Mouse (Mus musculus): ENCODE measurements around the gene Wars. TPM values are rescaled to one million over a fixed set of nuclear protein-coding genes. Genes with fewer than 3 reads are reported as not detected.

Gene Wars
- polyA plus RNA-seq, 1 experiment from 2014 or later = 142 TPM

- Histone ChIP-seq H3K27ac (0 out of 2 replicates have a peak overlapping the region, but pooled peaks have one; percentile 67), H3K9me3 (no peaks in the 10 kb centered on the region), H3K36me3 (no peaks in the 10 kb centered on the region), H3K27me3 (ENCODE audit: insufficient read depth, poor library complexity, severe bottlenecking) (no peaks in the 10 kb centered on the region), H3K4me1 (replicated peaks) (peaks cover 43% of the 10 kb centered on the region), H3K4me3 (no peak overlapping the region)
- WGBS = 57% methylated on average over 9 of the region's 11 CpGs
- no peak for DNase-seq (ENCODE audit: low spot score)
Observed at GRCm38 (mm10) chr12:108926606-108927111, 32.7 kb upstream of the Wars start.

GRCm38 (mm10) chr12:108918753-108919152 lies 24.8 kb upstream of the Wars start:
- H3K4me3 ChIP-seq = no peak overlapping the region
- 60% methylated on average over 4 of the region's 4 CpGs for WGBS
- no peaks in the 10 kb centered on the region for H3K36me3 ChIP-seq
- H3K4me1 ChIP-seq (replicated peaks) = peaks cover 55% of the 10 kb centered on the region
- 0 out of 2 replicates have a peak, but pooled peaks cover 3% of the 10 kb centered on the region for H3K27me3 ChIP-seq (ENCODE audit: insufficient read depth, poor library complexity, severe bottlenecking)
- no peak for DNase-seq (ENCODE audit: low spot score)
- H3K27ac ChIP-seq = peak overlapping the region; percentile 51
- H3K9me3 ChIP-seq = no peaks in the 10 kb centered on the region

- H3K4me1 ChIP-seq (replicated peaks) = peaks cover 67% of the 10 kb centered on the region
- H3K9me3 ChIP-seq = no peaks in the 10 kb centered on the region
- H3K36me3 ChIP-seq = no peaks in the 10 kb centered on the region
- no peak for DNase-seq (ENCODE audit: low spot score)
- H3K4me3 ChIP-seq = no peak overlapping the region
- WGBS = 55% methylated on average over 9 of the region's 9 CpGs
- peak overlapping the region; percentile 57 for H3K27ac ChIP-seq
- 0 out of 2 replicates have a peak, but pooled peaks cover 3% of the 10 kb centered on the region for H3K27me3 ChIP-seq (ENCODE audit: insufficient read depth, poor library complexity, severe bottlenecking)
Observed at GRCm38 (mm10) chr12:108917509-108917908, 23.5 kb upstream of the Wars start.

- Histone ChIP-seq H3K27me3 (ENCODE audit: insufficient read depth, poor library complexity, severe bottlenecking) (0 out of 2 replicates have a peak, but pooled peaks cover 3% of the 10 kb centered on the region), H3K4me3 (no peak overlapping the region), H3K27ac (peak overlapping the region; percentile 66), H3K4me1 (replicated peaks) (peaks cover 74% of the 10 kb centered on the region), H3K9me3 (no peaks in the 10 kb centered on the region), H3K36me3 (no peaks in the 10 kb centered on the region)
- DNase-seq (ENCODE audit: low spot score) = no peak
- 63% methylated on average over 7 of the region's 7 CpGs for WGBS
Observed at GRCm38 (mm10) chr12:108916447-108917042, 22.6 kb upstream of the Wars start.

GRCm38 (mm10) chr12:108915893-108916292 lies 21.9 kb upstream of the Wars start:
- H3K9me3 ChIP-seq = no peaks in the 10 kb centered on the region
- DNase-seq (ENCODE audit: low spot score) = peak; percentile 76
- peak overlapping the region; percentile 66 for H3K27ac ChIP-seq
- no peaks in the 10 kb centered on the region for H3K36me3 ChIP-seq
- H3K4me1 ChIP-seq (replicated peaks) = peaks cover 78% of the 10 kb centered on the region
- H3K4me3 ChIP-seq = no peak overlapping the region
- H3K27me3 ChIP-seq (ENCODE audit: insufficient read depth, poor library complexity, severe bottlenecking) = 0 out of 2 replicates have a peak, but pooled peaks cover 3% of the 10 kb centered on the region
- 15% methylated on average over 6 of the region's 6 CpGs for WGBS

- no peak for DNase-seq (ENCODE audit: low spot score)
- Histone ChIP-seq H3K9me3 (no peaks in the 10 kb centered on the region), H3K36me3 (no peaks in the 10 kb centered on the region), H3K27ac (peak overlapping the region; percentile 66), H3K27me3 (ENCODE audit: insufficient read depth, poor library complexity, severe bottlenecking) (0 out of 2 replicates have a peak, but pooled peaks cover 3% of the 10 kb centered on the region), H3K4me3 (no peak overlapping the region), H3K4me1 (replicated peaks) (peaks cover 78% of the 10 kb centered on the region)
- 75% methylated on average over 12 of the region's 12 CpGs for WGBS
Observed at GRCm38 (mm10) chr12:108914709-108915340, 20.9 kb upstream of the Wars start.

GRCm38 (mm10) chr12:108914198-108914597 lies 20.2 kb upstream of the Wars start:
- peak overlapping the region; percentile 66 for H3K27ac ChIP-seq
- no peaks in the 10 kb centered on the region for H3K9me3 ChIP-seq
- H3K36me3 ChIP-seq = no peaks in the 10 kb centered on the region
- H3K4me1 ChIP-seq (replicated peaks) = peaks cover 78% of the 10 kb centered on the region
- no peak overlapping the region for H3K4me3 ChIP-seq
- 62% methylated on average over 3 of the region's 3 CpGs for WGBS
- H3K27me3 ChIP-seq (ENCODE audit: insufficient read depth, poor library complexity, severe bottlenecking) = 0 out of 2 replicates have a peak, but pooled peaks cover 3% of the 10 kb centered on the region
- no peak for DNase-seq (ENCODE audit: low spot score)

- Histone ChIP-seq H3K9me3 (no peaks in the 10 kb centered on the region), H3K27me3 (ENCODE audit: insufficient read depth, poor library complexity, severe bottlenecking) (0 out of 2 replicates have a peak, but pooled peaks cover 3% of the 10 kb centered on the region), H3K4me1 (replicated peaks) (peaks cover 61% of the 10 kb centered on the region), H3K36me3 (no peaks in the 10 kb centered on the region), H3K4me3 (no peak overlapping the region), H3K27ac (no peak overlapping the region)
- DNase-seq (ENCODE audit: low spot score) = no peak
- WGBS = 88% methylated on average over 2 of the region's 2 CpGs
Observed at GRCm38 (mm10) chr12:108912442-108912841, 18.5 kb upstream of the Wars start.

GRCm38 (mm10) chr12:108909846-108910433 lies 16.0 kb upstream of the Wars start:
- DNase-seq (ENCODE audit: low spot score) = no peak
- H3K27me3 ChIP-seq (ENCODE audit: insufficient read depth, poor library complexity, severe bottlenecking) = peaks cover 5% of the 10 kb centered on the region; the same call in 1 of the 2 replicates
- peaks cover 58% of the 10 kb centered on the region for H3K4me1 ChIP-seq (replicated peaks)
- H3K27ac ChIP-seq = peak overlapping the region; percentile 25; the same call in 1 of the 2 replicates
- no peaks in the 10 kb centered on the region for H3K9me3 ChIP-seq
- WGBS = 81% methylated on average over 8 of the region's 8 CpGs
- H3K36me3 ChIP-seq = no peaks in the 10 kb centered on the region
- H3K4me3 ChIP-seq = no peak overlapping the region

GRCm38 (mm10) chr12:108906398-108906797 lies 12.4 kb upstream of the Wars start:
- Histone ChIP-seq H3K27ac (peak overlapping the region; percentile 73; the same call in 1 of the 2 replicates), H3K9me3 (no peaks in the 10 kb centered on the region), H3K4me3 (no peak overlapping the region), H3K36me3 (no peaks in the 10 kb centered on the region), H3K4me1 (replicated peaks) (peaks cover 37% of the 10 kb centered on the region), H3K27me3 (ENCODE audit: insufficient read depth, poor library complexity, severe bottlenecking) (peaks cover 4% of the 10 kb centered on the region; the same call in 1 of the 2 replicates)
- 66% methylated on average over 12 of the region's 12 CpGs for WGBS
- no peak for DNase-seq (ENCODE audit: low spot score)

GRCm38 (mm10) chr12:108905620-108906302 lies 11.8 kb upstream of the Wars start:
- H3K36me3 ChIP-seq = no peaks in the 10 kb centered on the region
- H3K27me3 ChIP-seq (ENCODE audit: insufficient read depth, poor library complexity, severe bottlenecking) = peaks cover 4% of the 10 kb centered on the region; the same call in 1 of the 2 replicates
- peak; percentile 30 for DNase-seq (ENCODE audit: low spot score)

GRCm38 (mm10) chr12:108904276-108904653 lies 10.3 kb upstream of the Wars start:
- 56% methylated on average over 8 of the region's 8 CpGs for WGBS
- H3K9me3 ChIP-seq = no peaks in the 10 kb centered on the region
- H3K27ac ChIP-seq = peak overlapping the region; percentile 25; the same call in 1 of the 2 replicates
- DNase-seq (ENCODE audit: low spot score) = no peak
- H3K27me3 ChIP-seq (ENCODE audit: insufficient read depth, poor library complexity, severe bottlenecking) = peaks cover 4% of the 10 kb centered on the region; the same call in 1 of the 2 replicates
- no peak overlapping the region for H3K4me3 ChIP-seq
- peaks cover 34% of the 10 kb centered on the region for H3K4me1 ChIP-seq (replicated peaks)
- 0 out of 2 replicates have a peak, but pooled peaks cover 2% of the 10 kb centered on the region for H3K36me3 ChIP-seq

More at GRCm38 (mm10) chr12:108905620-108906302, 11.8 kb upstream of the Wars start:
- peaks cover 35% of the 10 kb centered on the region for H3K4me1 ChIP-seq (replicated peaks)
- no peak overlapping the region for H3K4me3 ChIP-seq
- WGBS = 27% methylated on average over 14 of the region's 14 CpGs
- peak overlapping the region; percentile 73 for H3K27ac ChIP-seq
- H3K9me3 ChIP-seq = no peaks in the 10 kb centered on the region

All from hindbrain, embryonic 10.5 days (tissue).